Mouse (Mus musculus): Measurements from ENCODE around the gene Mat2a. TPM values are rescaled to one million over a fixed set of nuclear protein-coding genes. Genes with fewer than 3 reads are reported as not detected.

Mat2a gene
- polyA plus RNA-seq, 1 experiment from 2014 or later = 449 TPM

GRCm38 (mm10) chr6:72414076-72414756 is 25.1 kb downstream of the Mat2a start, which contains the start of gene Ggcx:
Gene Ggcx, plus strand, starts transcription at chr6:72414308.
- peak within 1 kb of the TSS; percentile 53 for H3K4me2 ChIP-seq (ENCODE audit: low read depth)
- peaks cover 2% of the 10 kb centered on the region; the same call in 1 of the 2 replicates for H3K4me1 ChIP-seq (ENCODE audit: control insufficient read depth, insufficient read depth, low read length)
- H3K27me3 ChIP-seq (ENCODE audit: control insufficient read depth, insufficient read depth, low read length) = no peaks in the 10 kb centered on the region
- peak; percentile 95 for ATAC-seq (ENCODE audit: insufficient read depth, low FRiP score, low TSS enrichment)
- WGBS = 2% methylated on average over 33 of the region's 33 CpGs
- no peaks in the 10 kb centered on the region; the same call in 1 of the 2 replicates for H3K36me3 ChIP-seq (ENCODE audit: control insufficient read depth, insufficient read depth, low read length)
- DNase-seq (ENCODE audit: low spot score) = peak; percentile 98
- H3K4me3 ChIP-seq (ENCODE audit: low read depth, low read length) = peak within 1 kb of the TSS; percentile 68
- H3K9ac ChIP-seq (ENCODE audit: low read length) = peak within 1 kb of the TSS; percentile 77
- H3K27ac ChIP-seq (ENCODE audit: low read depth, low read length) = no peak within 1 kb of the TSS
- no peaks in the 10 kb centered on the region for H3K9me3 ChIP-seq (ENCODE audit: control insufficient read depth, low read length)

DNA sequence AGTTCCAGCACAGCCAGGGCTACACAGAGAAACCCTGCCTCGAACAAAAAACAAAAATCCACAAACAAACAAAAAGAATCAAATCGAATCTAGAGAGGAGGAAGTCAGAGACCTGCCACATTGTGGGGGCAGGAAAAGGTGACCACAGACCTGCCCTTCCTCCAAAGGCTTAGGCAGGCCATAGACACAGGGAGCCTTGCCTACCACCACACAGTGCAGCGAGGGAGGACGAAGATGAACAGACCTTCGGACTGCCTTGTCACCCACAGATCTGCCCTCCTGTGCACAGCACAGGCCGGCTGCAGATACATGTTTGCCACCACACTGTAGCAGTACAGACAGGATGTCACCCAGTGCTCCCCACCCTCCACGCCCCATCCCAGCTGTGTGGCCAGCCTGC is 28.8 kb downstream of the Mat2a start:
- Histone ChIP-seq H3K27me3 (ENCODE audit: control insufficient read depth, insufficient read depth, low read length) (no peaks in the 10 kb centered on the region), H3K4me2 (ENCODE audit: low read depth) (no peak overlapping the region), H3K4me3 (ENCODE audit: low read depth, low read length) (no peak overlapping the region), H3K4me1 (ENCODE audit: control insufficient read depth, insufficient read depth, low read length) (peaks cover 2% of the 10 kb centered on the region; the same call in 1 of the 2 replicates), H3K9me3 (ENCODE audit: control insufficient read depth, low read length) (no peaks in the 10 kb centered on the region), H3K27ac (ENCODE audit: low read depth, low read length) (no peak overlapping the region), H3K9ac (ENCODE audit: low read length) (no peak overlapping the region), H3K36me3 (ENCODE audit: control insufficient read depth, insufficient read depth, low read length) (no peaks in the 10 kb centered on the region)
- ATAC-seq (ENCODE audit: insufficient read depth, low FRiP score, low TSS enrichment) = no peak
- no peak for DNase-seq (ENCODE audit: low spot score)
- WGBS = 92% methylated on average over 7 of the region's 7 CpGs

DNA sequence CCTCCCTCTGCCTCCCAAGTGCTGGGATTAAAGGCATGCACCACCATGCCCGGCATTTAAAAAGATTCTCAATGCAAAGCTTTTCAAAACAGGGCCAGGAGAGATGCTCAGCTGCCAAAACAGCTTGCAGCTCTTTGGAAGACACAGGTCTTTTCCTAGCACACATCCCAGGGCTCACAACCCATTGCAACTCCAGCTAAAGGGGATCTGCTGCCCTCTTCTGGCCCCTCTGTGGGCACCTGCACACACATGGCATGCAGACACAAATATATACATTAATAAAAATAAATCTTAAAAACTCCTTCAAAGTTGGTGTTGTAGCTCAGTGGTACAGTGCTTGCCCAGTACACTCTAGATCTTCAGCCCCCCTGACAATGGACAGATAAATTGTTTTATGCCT is 29.4 kb downstream of the Mat2a start:
- ATAC-seq (ENCODE audit: insufficient read depth, low FRiP score, low TSS enrichment) = no peak
- H3K27me3 ChIP-seq (ENCODE audit: control insufficient read depth, insufficient read depth, low read length) = no peaks in the 10 kb centered on the region
- no peaks in the 10 kb centered on the region for H3K36me3 ChIP-seq (ENCODE audit: control insufficient read depth, insufficient read depth, low read length)
- H3K4me2 ChIP-seq (ENCODE audit: low read depth) = no peak overlapping the region
- H3K9me3 ChIP-seq (ENCODE audit: control insufficient read depth, low read length) = no peaks in the 10 kb centered on the region
- no peak overlapping the region for H3K27ac ChIP-seq (ENCODE audit: low read depth, low read length)
- no peak overlapping the region for H3K4me3 ChIP-seq (ENCODE audit: low read depth, low read length)
- peak; percentile 9 for DNase-seq (ENCODE audit: low spot score)
- no peak overlapping the region for H3K9ac ChIP-seq (ENCODE audit: low read length)
- H3K4me1 ChIP-seq (ENCODE audit: control insufficient read depth, insufficient read depth, low read length) = peaks cover 1% of the 10 kb centered on the region; the same call in 1 of the 2 replicates
- 32% methylated on average over 1 of the region's 1 CpGs for WGBS

DNA sequence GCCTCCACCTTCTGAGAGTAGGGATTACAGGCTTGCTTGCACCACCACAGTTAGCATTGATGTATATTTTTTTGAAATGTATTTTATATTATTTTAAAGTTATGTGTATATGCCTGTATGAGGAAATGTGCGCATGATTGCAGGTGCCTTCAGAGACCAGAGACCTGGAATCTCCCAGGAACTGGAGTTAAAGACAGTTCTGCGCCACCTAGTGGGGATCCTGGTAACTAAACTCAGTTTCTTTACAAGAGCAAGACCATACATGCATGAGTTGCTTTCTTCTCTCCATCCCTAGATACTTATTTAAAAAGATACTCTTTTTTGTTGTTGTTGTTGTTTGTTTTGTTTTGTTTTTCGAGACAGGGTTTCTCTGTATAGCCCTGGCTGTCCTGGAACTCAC is 29.8 kb downstream of the Mat2a start:
- Histone ChIP-seq H3K36me3 (ENCODE audit: control insufficient read depth, insufficient read depth, low read length) (no peaks in the 10 kb centered on the region), H3K27me3 (ENCODE audit: control insufficient read depth, insufficient read depth, low read length) (no peaks in the 10 kb centered on the region), H3K4me2 (ENCODE audit: low read depth) (no peak overlapping the region), H3K27ac (ENCODE audit: low read depth, low read length) (no peak overlapping the region), H3K9me3 (ENCODE audit: control insufficient read depth, low read length) (no peaks in the 10 kb centered on the region), H3K4me1 (ENCODE audit: control insufficient read depth, insufficient read depth, low read length) (no peaks in the 10 kb centered on the region), H3K4me3 (ENCODE audit: low read depth, low read length) (no peak overlapping the region), H3K9ac (ENCODE audit: low read length) (no peak overlapping the region)
- no peak for ATAC-seq (ENCODE audit: insufficient read depth, low FRiP score, low TSS enrichment)
- 21% methylated on average over 3 of the region's 3 CpGs for WGBS
- DNase-seq (ENCODE audit: low spot score) = peak; percentile 54

DNA sequence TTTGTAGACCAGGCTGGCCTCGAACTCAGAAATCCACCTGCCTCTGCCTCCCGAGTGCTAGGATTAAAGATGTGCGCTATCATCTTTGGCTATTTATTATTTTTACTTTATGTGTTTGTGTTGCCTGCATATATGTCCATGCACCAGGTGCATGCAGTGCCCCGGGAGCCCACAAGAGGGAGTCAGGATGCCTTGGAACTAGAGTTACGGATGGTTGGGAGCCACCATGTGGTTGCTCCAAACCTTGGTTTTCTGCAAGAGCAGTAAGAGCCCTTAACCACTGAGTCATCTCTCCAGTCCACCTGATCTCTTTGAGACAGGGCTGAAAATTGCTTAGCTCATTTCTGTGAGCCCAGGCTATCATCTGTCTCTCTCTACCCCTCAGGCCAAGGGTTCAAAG is 32.2 kb downstream of the Mat2a start:
- Histone ChIP-seq H3K4me2 (ENCODE audit: low read depth) (no peak overlapping the region), H3K4me3 (ENCODE audit: low read depth, low read length) (no peak overlapping the region), H3K4me1 (ENCODE audit: control insufficient read depth, insufficient read depth, low read length) (no peaks in the 10 kb centered on the region), H3K36me3 (ENCODE audit: control insufficient read depth, insufficient read depth, low read length) (no peaks in the 10 kb centered on the region), H3K27ac (ENCODE audit: low read depth, low read length) (no peak overlapping the region), H3K9me3 (ENCODE audit: control insufficient read depth, low read length) (no peaks in the 10 kb centered on the region), H3K9ac (ENCODE audit: low read length) (no peak overlapping the region), H3K27me3 (ENCODE audit: control insufficient read depth, insufficient read depth, low read length) (no peaks in the 10 kb centered on the region)
- WGBS = 7% methylated on average over 5 of the region's 5 CpGs
- ATAC-seq (ENCODE audit: insufficient read depth, low FRiP score, low TSS enrichment) (no peak), DNase-seq (ENCODE audit: low spot score) (peak; percentile 88)

GRCm38 (mm10) chr6:72405356-72405755 is 34.0 kb downstream of the Mat2a start:
- Histone ChIP-seq H3K4me2 (ENCODE audit: low read depth) (no peak overlapping the region), H3K27ac (ENCODE audit: low read depth, low read length) (no peak overlapping the region), H3K9ac (ENCODE audit: low read length) (no peak overlapping the region), H3K4me3 (ENCODE audit: low read depth, low read length) (no peak overlapping the region), H3K36me3 (ENCODE audit: control insufficient read depth, insufficient read depth, low read length) (no peaks in the 10 kb centered on the region), H3K4me1 (ENCODE audit: control insufficient read depth, insufficient read depth, low read length) (no peaks in the 10 kb centered on the region), H3K27me3 (ENCODE audit: control insufficient read depth, insufficient read depth, low read length) (no peaks in the 10 kb centered on the region), H3K9me3 (ENCODE audit: control insufficient read depth, low read length) (no peaks in the 10 kb centered on the region)
- DNase-seq (ENCODE audit: low spot score) (no peak), ATAC-seq (ENCODE audit: insufficient read depth, low FRiP score, low TSS enrichment) (no peak)
- WGBS = 79% methylated on average over 7 of the region's 7 CpGs

DNA sequence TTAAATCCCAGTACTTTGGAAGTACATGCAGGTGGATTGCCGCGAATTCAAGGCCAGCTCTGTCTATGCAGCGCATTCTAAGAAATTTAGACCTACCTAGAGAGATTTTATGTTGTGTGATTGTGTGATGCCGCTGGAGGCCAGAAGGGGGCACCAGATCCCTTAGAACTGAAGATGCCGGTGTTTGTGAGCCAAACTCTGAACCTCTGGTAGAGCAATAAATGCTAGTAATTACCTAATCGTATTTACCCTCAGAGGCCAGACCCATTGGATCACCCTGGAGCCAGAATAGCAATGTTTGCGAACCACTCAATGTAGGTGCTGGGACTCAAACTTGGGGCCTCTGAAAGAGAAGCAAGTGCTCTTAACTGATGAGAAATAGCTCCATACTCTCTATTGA is 37.5 kb downstream of the Mat2a start:
- H3K9ac ChIP-seq (ENCODE audit: low read length) = no peak overlapping the region
- WGBS = 19% methylated on average over 7 of the region's 7 CpGs
- H3K36me3 ChIP-seq (ENCODE audit: control insufficient read depth, insufficient read depth, low read length) = no peaks in the 10 kb centered on the region
- no peaks in the 10 kb centered on the region for H3K9me3 ChIP-seq (ENCODE audit: control insufficient read depth, low read length)
- H3K4me2 ChIP-seq (ENCODE audit: low read depth) = no peak overlapping the region
- H3K4me1 ChIP-seq (ENCODE audit: control insufficient read depth, insufficient read depth, low read length) = no peaks in the 10 kb centered on the region
- DNase-seq (ENCODE audit: low spot score) (peak; percentile 60), ATAC-seq (ENCODE audit: insufficient read depth, low FRiP score, low TSS enrichment) (no peak)
- no peak overlapping the region for H3K4me3 ChIP-seq (ENCODE audit: low read depth, low read length)
- H3K27me3 ChIP-seq (ENCODE audit: control insufficient read depth, insufficient read depth, low read length) = no peaks in the 10 kb centered on the region
- H3K27ac ChIP-seq (ENCODE audit: low read depth, low read length) = no peak overlapping the region

- no peak overlapping the region for H3K9ac ChIP-seq (ENCODE audit: low read length)
- H3K9me3 ChIP-seq (ENCODE audit: control insufficient read depth, low read length) = no peaks in the 10 kb centered on the region
- H3K36me3 ChIP-seq (ENCODE audit: control insufficient read depth, insufficient read depth, low read length) = no peaks in the 10 kb centered on the region
- no peak overlapping the region for H3K4me2 ChIP-seq (ENCODE audit: low read depth)
- no peak overlapping the region for H3K27ac ChIP-seq (ENCODE audit: low read depth, low read length)
- WGBS = 47% methylated on average over 2 of the region's 2 CpGs
- H3K4me1 ChIP-seq (ENCODE audit: control insufficient read depth, insufficient read depth, low read length) = no peaks in the 10 kb centered on the region
- ATAC-seq (ENCODE audit: insufficient read depth, low FRiP score, low TSS enrichment) = no peak
- H3K27me3 ChIP-seq (ENCODE audit: control insufficient read depth, insufficient read depth, low read length) = no peaks in the 10 kb centered on the region
- H3K4me3 ChIP-seq (ENCODE audit: low read depth, low read length) = no peak overlapping the region
- peak; percentile 40 for DNase-seq (ENCODE audit: low spot score)
These were observed 39.4 kb downstream of the Mat2a start for GRCm38 (mm10) chr6:72399967-72400366.

DNA sequence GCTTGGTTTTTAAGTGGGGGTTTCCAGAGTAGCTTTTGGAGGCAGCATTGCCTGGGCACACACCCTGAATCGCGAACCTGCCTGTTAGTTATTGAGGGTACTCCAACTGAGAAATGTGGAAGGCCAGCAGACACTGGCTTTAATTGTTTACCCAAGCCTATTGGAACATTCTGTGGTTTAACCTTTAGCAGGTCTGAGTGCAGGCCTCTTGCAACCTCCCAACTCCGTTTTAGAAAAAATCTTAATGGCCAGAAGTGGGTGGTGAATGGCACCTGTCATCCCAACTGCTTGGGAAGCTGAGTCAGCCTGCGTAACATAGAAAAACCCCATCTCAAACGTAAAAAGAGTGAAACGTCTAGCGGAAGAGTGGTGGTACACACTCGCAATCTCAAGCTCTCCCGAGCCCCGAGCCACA is 42.5 kb downstream of the Mat2a start:
- Histone ChIP-seq H3K4me3 (ENCODE audit: low read depth, low read length) (no peak overlapping the region), H3K9ac (ENCODE audit: low read length) (no peak overlapping the region), H3K36me3 (ENCODE audit: control insufficient read depth, insufficient read depth, low read length) (no peaks in the 10 kb centered on the region), H3K4me1 (ENCODE audit: control insufficient read depth, insufficient read depth, low read length) (no peaks in the 10 kb centered on the region), H3K27me3 (ENCODE audit: control insufficient read depth, insufficient read depth, low read length) (no peaks in the 10 kb centered on the region), H3K9me3 (ENCODE audit: control insufficient read depth, low read length) (no peaks in the 10 kb centered on the region), H3K4me2 (ENCODE audit: low read depth) (no peak overlapping the region), H3K27ac (ENCODE audit: low read depth, low read length) (no peak overlapping the region)
- DNase-seq (ENCODE audit: low spot score) (no peak), ATAC-seq (ENCODE audit: insufficient read depth, low FRiP score, low TSS enrichment) (no peak)
- 83% methylated on average over 10 of the region's 10 CpGs for WGBS

Data from neural tube, embryonic 11.5 days (tissue).